Mouse (Mus musculus) gonadal fat pad, adult 2 months (tissue): ENCODE measurements around the gene Ccnc. TPM values are rescaled to one million over a fixed set of nuclear protein-coding genes. Genes with fewer than 3 reads are reported as not detected.

Source experiments
- DNase-seq: peaks from one replicate; pipeline ENCODE4 v3.0.0-alpha.2; 2012; ENCODE audit warnings: low read depth
- polyA plus RNA-seq: library from polyadenylated mRNA; depleted of rRNA; stranded (reverse); fragments of >200 nt; gene quantifications from 2 replicates; pipeline ENCODE4 v1.2.3, GENCODE M21; 2012; rRNA removed

Gene Ccnc
- polyA plus RNA-seq, 1 experiment, result 6.0 TPM

- no peak for DNase-seq
Measured at GRCm38 (mm10) chr4:21801620-21802019, 74.1 kb downstream of the Ccnc start.

- DNase-seq, result no peak
Measured at GRCm38 (mm10) chr4:21807204-21807603, 79.7 kb downstream of the Ccnc start.

Other genes starting within 250 kb of the Ccnc start
- not detected in 2 replicates for gene Prdm13, start 41.7 kb upstream of the Ccnc start, polyA plus RNA-seq
- gene Usp45, start 39.5 kb downstream of the Ccnc start, polyA plus RNA-seq, result 2.7 TPM in 2 replicates
- 1.5 and 2.6 TPM in 2 replicates for gene Tstd3, start 39.5 kb downstream of the Ccnc start, polyA plus RNA-seq
- gene Pnisr, start 119.9 kb downstream of the Ccnc start, polyA plus RNA-seq, result 66.7 and 70.8 TPM in 2 replicates
- 5.4 and 6.5 TPM in 2 replicates for gene Coq3, start 152.0 kb downstream of the Ccnc start, polyA plus RNA-seq
- 1.1 and 1.3 TPM in 2 replicates for gene Faxc, start 203.6 kb downstream of the Ccnc start, polyA plus RNA-seq